Mouse (Mus musculus) testis, adult 2 months (tissue): ENCODE data around the gene Cep55. TPM values are rescaled to one million over a fixed set of nuclear protein-coding genes. Genes with fewer than 3 reads are reported as not detected.

ENCODE experiments used
- H3K27ac ChIP-seq: fragments of 200-500 bp; 2 replicates; pipeline ENCODE4 v1.5.1; 2012; ENCODE audit warnings: low read depth, low read length; ENCODE audit not compliant: control insufficient read depth, insufficient read depth
- H3K27me3 ChIP-seq: fragments of 200-500 bp; 2 replicates; pipeline ENCODE4 v1.6.1; 2012; ENCODE audit warnings: mild to moderate bottlenecking, low read length, moderate library complexity; ENCODE audit not compliant: control insufficient read depth, insufficient read depth
- H3K36me3 ChIP-seq: fragments of 200-500 bp; 2 replicates; pipeline ENCODE4 v1.6.1; 2012; ENCODE audit warnings: mild to moderate bottlenecking, low read length; ENCODE audit not compliant: control insufficient read depth, insufficient read depth
- H3K4me1 ChIP-seq: fragments of 200-500 bp; 2 replicates; pipeline ENCODE4 v1.6.1; 2012; ENCODE audit warnings: low read length; ENCODE audit not compliant: control insufficient read depth, insufficient read depth
- H3K4me3 ChIP-seq: fragments of 200-500 bp; 2 replicates; pipeline ENCODE4 v1.5.1; 2012; ENCODE audit warnings: low read depth, mild to moderate bottlenecking, low read length, moderate library complexity, mixed read lengths; ENCODE audit not compliant: control insufficient read depth
- CTCF ChIP-seq: fragments of 200-500 bp; IDR thresholded peaks from 2 replicates; pipeline ENCODE4 v1.5.1; 2012; ENCODE audit warnings: low read depth, mild to moderate bottlenecking, inconsistent platforms, low read length, moderate library complexity; ENCODE audit not compliant: control insufficient read depth, insufficient read depth, insufficient replicate concordance
- POLR2A ChIP-seq: fragments of 200-500 bp; IDR thresholded peaks from 2 replicates; pipeline ENCODE4 v1.6.1; 2012; ENCODE audit warnings: low read depth, mild to moderate bottlenecking, inconsistent platforms, low read length, moderate library complexity; ENCODE audit not compliant: control insufficient read depth
- polyA plus RNA-seq: library from polyadenylated mRNA; depleted of rRNA; stranded (reverse); fragments of >200 nt; gene quantifications from 2 replicates; pipeline ENCODE4 v1.2.3, GENCODE M21; 2012; rRNA removed

The Cep55 gene
- 9.6 and 11.6 TPM in 2 replicates for polyA plus RNA-seq

DNA sequence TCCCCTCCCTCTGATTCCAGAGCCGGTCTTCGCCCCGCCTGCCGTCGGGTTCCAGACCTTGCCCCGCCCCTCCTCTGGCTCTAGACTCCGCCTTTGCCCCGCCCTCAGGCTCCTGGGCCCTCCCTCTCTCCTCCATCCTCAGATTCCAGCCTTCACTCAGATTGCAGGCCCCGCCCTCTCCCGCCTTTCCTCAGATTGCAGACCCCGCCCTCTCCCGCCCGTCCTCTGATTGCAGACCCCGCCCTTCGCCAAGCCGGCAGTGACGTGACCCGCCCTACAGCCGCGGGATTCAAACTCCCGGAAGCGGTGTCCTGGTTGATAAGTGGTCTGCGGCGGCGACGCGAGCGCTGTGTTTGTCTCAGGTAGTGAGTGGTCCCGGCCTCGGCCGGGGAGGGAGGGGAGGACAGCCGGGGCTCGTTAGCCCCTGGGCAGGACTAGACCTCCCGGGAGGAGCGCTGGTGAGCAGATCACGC, at the start of gene Cep55:
Cep55 (plus strand) TSS at position 292 of the 473 bp plus-strand sequence.
- H3K36me3 ChIP-seq = no peaks in the 10 kb centered on the region
- peaks cover 7% of the 10 kb centered on the region for H3K4me1 ChIP-seq
- TF ChIP-seq POLR2A = peak; percentile 59
- no peak for TF ChIP-seq CTCF
- H3K27me3 ChIP-seq = no peaks in the 10 kb centered on the region
- H3K4me3 ChIP-seq = peak within 1 kb of the TSS; percentile 97
- peak within 1 kb of the TSS; percentile 75 for H3K27ac ChIP-seq

DNA sequence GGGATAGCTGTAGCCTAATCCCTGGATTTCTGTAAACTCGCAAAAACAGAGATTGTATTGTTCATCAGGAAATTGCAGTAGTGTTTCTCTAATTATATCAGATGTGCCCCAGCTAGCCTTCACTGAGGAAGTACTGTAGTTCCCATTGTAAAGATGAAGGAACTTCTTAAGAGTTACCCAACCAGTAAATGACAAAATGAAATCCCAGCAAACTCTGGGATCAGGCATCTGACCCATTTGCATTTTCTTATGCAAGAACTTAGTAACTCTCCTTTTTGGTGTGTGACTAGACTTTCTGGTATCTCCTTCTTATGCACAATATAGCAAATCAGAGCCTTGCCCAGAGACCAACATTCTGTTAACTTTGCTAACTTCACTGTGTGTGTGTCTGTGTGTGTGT, 43.4 kb upstream of the Cep55 start:
- TF ChIP-seq POLR2A (no peak), CTCF (no peak)
- Histone ChIP-seq H3K27me3 (no peaks in the 10 kb centered on the region), H3K36me3 (no peaks in the 10 kb centered on the region), H3K27ac (no peak overlapping the region), H3K4me3 (no peak overlapping the region), H3K4me1 (peaks cover 2% of the 10 kb centered on the region; the same call in 1 of the 2 replicates)

DNA sequence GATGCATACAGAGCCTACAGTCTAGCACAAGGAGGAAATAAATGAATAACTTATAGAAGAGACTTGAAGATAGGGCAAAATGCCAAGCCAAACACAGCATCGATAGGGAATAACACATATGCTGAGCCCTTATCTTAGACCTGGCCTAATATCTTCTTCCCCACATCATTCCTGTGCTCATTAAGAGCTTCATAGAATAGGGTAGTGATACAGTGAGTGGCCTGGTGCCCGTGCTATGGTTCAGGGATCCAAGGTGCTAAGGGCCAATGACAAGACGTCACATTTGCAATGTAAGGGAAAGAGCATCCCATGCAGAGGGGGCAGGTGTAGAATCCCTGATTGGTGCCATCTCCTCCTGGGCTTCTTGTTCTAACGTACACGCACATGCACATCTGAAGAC, 40.4 kb upstream of the Cep55 start:
- no peaks in the 10 kb centered on the region for H3K36me3 ChIP-seq
- H3K27ac ChIP-seq = no peak overlapping the region
- H3K4me3 ChIP-seq = no peak overlapping the region
- no peaks in the 10 kb centered on the region for H3K27me3 ChIP-seq
- peaks cover 2% of the 10 kb centered on the region; the same call in 1 of the 2 replicates for H3K4me1 ChIP-seq
- TF ChIP-seq CTCF (no peak), POLR2A (no peak)

DNA sequence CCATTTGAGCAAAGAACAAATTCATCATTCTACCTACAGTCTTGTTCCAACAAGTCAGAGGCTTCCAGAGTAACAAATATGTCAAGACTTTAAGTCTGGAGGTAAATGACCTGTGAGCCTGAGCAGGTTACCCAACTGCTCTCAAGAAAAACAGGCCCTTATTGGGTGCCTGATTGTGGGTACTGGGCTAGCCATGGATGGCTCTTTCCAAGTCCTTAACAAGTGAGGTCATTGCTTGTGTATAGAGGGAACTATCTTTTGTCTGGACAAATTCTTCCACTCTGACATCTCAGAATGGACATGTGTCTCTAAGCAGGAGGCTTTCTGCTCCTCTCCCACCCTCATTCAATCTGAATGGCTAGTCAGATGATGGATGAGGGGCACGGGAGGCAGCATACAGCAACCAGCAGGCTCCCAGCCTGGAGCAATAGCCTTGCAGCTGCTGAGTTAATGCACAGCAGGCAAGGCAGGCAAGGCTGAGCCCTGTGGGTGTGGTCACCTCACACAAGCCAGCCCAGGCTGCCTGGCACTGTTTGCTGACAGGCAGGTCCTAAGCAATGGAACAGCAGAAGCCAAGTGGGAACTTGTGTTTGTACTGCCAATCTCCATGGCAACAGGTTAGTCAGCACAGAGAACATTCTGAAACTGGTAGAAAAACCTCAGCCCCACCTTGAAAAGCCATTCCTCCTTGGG, 39.5 kb upstream of the Cep55 start:
- no peak for TF ChIP-seq CTCF
- no peak for TF ChIP-seq POLR2A
- H3K27me3 ChIP-seq = no peaks in the 10 kb centered on the region
- no peak overlapping the region for H3K4me3 ChIP-seq
- H3K4me1 ChIP-seq = peaks cover 2% of the 10 kb centered on the region; the same call in 1 of the 2 replicates
- H3K27ac ChIP-seq = no peak overlapping the region
- no peaks in the 10 kb centered on the region for H3K36me3 ChIP-seq

DNA sequence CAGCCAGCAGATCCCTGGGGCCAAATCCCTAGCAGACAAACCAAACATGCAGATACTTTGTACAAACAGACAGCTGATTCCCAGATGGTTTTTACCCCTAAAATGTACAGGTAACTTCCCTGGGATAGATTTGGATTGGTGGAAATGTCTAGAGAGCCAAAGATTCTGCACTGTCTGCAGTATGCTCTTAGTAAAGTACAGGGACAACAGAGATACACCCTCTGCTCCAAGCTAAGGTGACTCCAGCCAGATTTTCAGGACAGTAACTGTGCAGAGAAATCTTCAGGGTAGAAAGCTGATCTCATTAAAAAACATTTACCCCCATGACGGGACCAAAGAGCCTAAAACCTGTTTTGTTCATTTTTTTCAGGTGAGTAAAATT, 38.9 kb upstream of the Cep55 start:
- H3K36me3 ChIP-seq = no peaks in the 10 kb centered on the region
- TF ChIP-seq POLR2A (no peak), CTCF (no peak)
- no peak overlapping the region for H3K4me3 ChIP-seq
- H3K27me3 ChIP-seq = no peaks in the 10 kb centered on the region
- H3K4me1 ChIP-seq = peaks cover 2% of the 10 kb centered on the region; the same call in 1 of the 2 replicates
- H3K27ac ChIP-seq = no peak overlapping the region

DNA sequence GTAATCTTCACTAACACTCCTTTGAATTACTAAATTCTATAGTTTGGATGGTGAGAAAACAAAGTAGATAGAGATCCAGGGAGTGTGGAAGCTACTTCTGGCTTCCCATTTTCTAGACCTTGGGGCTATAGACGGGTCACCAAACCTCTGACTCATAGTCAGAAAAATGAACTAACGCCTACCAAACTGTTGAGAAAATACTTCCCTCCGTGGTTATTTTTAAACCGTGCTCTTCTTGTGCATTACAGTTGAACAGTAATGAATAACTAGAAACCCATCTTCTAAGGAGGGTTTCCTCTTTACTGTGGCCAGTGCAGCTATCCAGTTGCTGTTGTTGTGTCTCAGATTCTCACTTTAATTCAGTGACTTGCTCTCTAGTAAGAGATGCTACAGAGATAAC, 32.1 kb upstream of the Cep55 start:
- Histone ChIP-seq H3K27me3 (no peaks in the 10 kb centered on the region), H3K4me1 (peaks cover 4% of the 10 kb centered on the region), H3K36me3 (no peaks in the 10 kb centered on the region), H3K4me3 (no peak overlapping the region), H3K27ac (no peak overlapping the region)
- TF ChIP-seq CTCF (no peak), POLR2A (no peak)

DNA sequence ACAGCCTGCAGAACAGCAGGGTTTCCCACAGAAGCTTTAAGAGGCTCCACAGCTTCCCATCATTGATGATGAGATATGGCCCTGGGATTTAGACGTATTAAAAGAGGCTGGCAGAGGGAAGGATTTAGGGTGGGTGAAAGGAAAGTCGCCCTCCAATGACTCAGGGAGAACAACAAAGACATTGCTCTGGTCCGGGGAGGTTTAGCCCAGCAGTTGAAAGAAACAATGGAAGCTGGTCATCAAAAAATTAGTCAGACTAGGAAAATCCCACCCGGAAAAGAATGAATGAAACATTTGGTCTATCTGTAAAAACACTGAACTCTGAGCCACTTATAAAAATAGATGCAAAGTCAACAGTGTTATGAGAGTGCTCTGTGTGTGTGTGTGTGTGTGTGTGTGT, 31.2 kb upstream of the Cep55 start:
- no peaks in the 10 kb centered on the region for H3K36me3 ChIP-seq
- H3K27me3 ChIP-seq = no peaks in the 10 kb centered on the region

More for the DNA sequence above, 31.2 kb upstream of the Cep55 start:
- H3K4me1 ChIP-seq = peaks cover 4% of the 10 kb centered on the region
- H3K4me3 ChIP-seq = no peak overlapping the region
- H3K27ac ChIP-seq = no peak overlapping the region
- TF ChIP-seq CTCF = no peak
- no peak for TF ChIP-seq POLR2A
